Mouse (Mus musculus) MEL (cell line): ENCODE results near the gene Odam. TPM values are rescaled to one million over a fixed set of nuclear protein-coding genes. Genes with fewer than 3 reads are reported as not detected.

Source experiments
- DNase-seq: peaks from one replicate; pipeline ENCODE4 v3.0.0; 2011; ENCODE audit warnings: low read depth, low spot score
- H3K27ac ChIP-seq: 2 replicates; pipeline ENCODE4 v1.5.1; 2012; ENCODE audit warnings: low read depth, mild to moderate bottlenecking, control low read depth, low read length, moderate library complexity; ENCODE audit not compliant: control insufficient read depth
- H3K27me3 ChIP-seq, 2 experiments: fragments of 150-350 bp in 1 of 2; sonication (generic) in 1 of 2; 2 replicates each; pipeline ENCODE4 v1.6.1; 2012; ENCODE audit warnings: low read length in 2 of 2, mild to moderate bottlenecking in 2 of 2, improper control_type of control experiment in 1 of 2, moderate library complexity in 1 of 2; ENCODE audit not compliant: insufficient read depth in 2 of 2, control insufficient read depth in 1 of 2
- H3K36me3 ChIP-seq, 2 experiments: 2 replicates each; pipeline ENCODE4 v1.6.1; 2012 to 2014; ENCODE audit warnings: low read length in 2 of 2, improper control_type of control experiment in 1 of 2, inconsistent platforms in 1 of 2, mild to moderate bottlenecking in 1 of 2; ENCODE audit not compliant: insufficient read depth in 2 of 2, control insufficient read depth in 1 of 2
- H3K4me1 ChIP-seq, 2 experiments: fragments of 150-350 bp in 1 of 2; sonication (generic) in 1 of 2; 2 replicates each; pipeline ENCODE4 v1.6.1; 2012; ENCODE audit warnings: low read length in 2 of 2, improper control_type of control experiment in 1 of 2, mild to moderate bottlenecking in 1 of 2; ENCODE audit not compliant: insufficient read depth in 2 of 2, control insufficient read depth in 1 of 2
- H3K4me3 ChIP-seq, 2 experiments: fragments of 150-350 bp in 1 of 2; sonication (generic) in 1 of 2; 2 replicates each; pipeline ENCODE4 v1.5.1; 2012; ENCODE audit warnings: low read depth in 2 of 2, low read length in 2 of 2, mild to moderate bottlenecking in 2 of 2, moderate library complexity in 2 of 2, control low read depth in 1 of 2, improper control_type of control experiment in 1 of 2; ENCODE audit not compliant: control insufficient read depth in 1 of 2, insufficient read depth in 1 of 2
- H3K79me2 ChIP-seq: 2 replicates; pipeline ENCODE4 v1.6.1; 2012; ENCODE audit warnings: mild to moderate bottlenecking, low read length, moderate library complexity; ENCODE audit not compliant: control insufficient read depth, poor library complexity, insufficient read depth
- H3K9ac ChIP-seq: 2 replicates; pipeline ENCODE4 v1.6.1; 2012; ENCODE audit warnings: low read depth, mild to moderate bottlenecking, control low read depth, low read length, moderate library complexity; ENCODE audit not compliant: control insufficient read depth, poor library complexity, severe bottlenecking
- H3K9me3 ChIP-seq: fragments of 150-350 bp; sonication (generic); replicated peaks from 2 replicates; pipeline ENCODE4 v1.6.1; 2012; ENCODE audit warnings: mild to moderate bottlenecking, low read length, improper control_type of control experiment, moderate library complexity; ENCODE audit not compliant: insufficient read depth
- BHLHE40 ChIP-seq: IDR thresholded peaks from 2 replicates; pipeline ENCODE4 v1.6.1; 2012; ENCODE audit warnings: low read depth, mild to moderate bottlenecking, inconsistent platforms, low read length, improper control_type of control experiment, borderline replicate concordance
- CHD1 ChIP-seq: IDR thresholded peaks from 2 replicates; pipeline ENCODE4 v1.6.1; 2012; ENCODE audit warnings: low read depth, mild to moderate bottlenecking, inconsistent platforms, low read length, improper control_type of control experiment
- CHD2 ChIP-seq: IDR thresholded peaks from 2 replicates; pipeline ENCODE4 v1.6.1; 2011; ENCODE audit warnings: low read length, improper control_type of control experiment
- E2F4 ChIP-seq: IDR thresholded peaks from 2 replicates; pipeline ENCODE4 v1.6.1; 2011; ENCODE audit warnings: low read depth, low read length, improper control_type of control experiment, borderline replicate concordance
- EP300 ChIP-seq, 2 experiments: IDR thresholded peaks; 2 replicates each; pipeline ENCODE4 v1.6.1; 2011; ENCODE audit warnings: improper control_type of control experiment in 2 of 2, low read length in 2 of 2, low read depth in 1 of 2, mild to moderate bottlenecking in 1 of 2
- GABPA ChIP-seq: IDR thresholded peaks from 2 replicates; pipeline ENCODE4 v1.6.1; 2012; ENCODE audit warnings: low read depth, mild to moderate bottlenecking, inconsistent platforms, low read length, improper control_type of control experiment, moderate library complexity
- GATA1 ChIP-seq: IDR thresholded peaks from 2 replicates; pipeline ENCODE4 v1.6.1; 2011; ENCODE audit warnings: low read depth, low read length, improper control_type of control experiment
- JUND ChIP-seq: IDR thresholded peaks from 2 replicates; pipeline ENCODE4 v1.6.1; 2011; ENCODE audit warnings: low read depth, mild to moderate bottlenecking, improper control_type of control experiment, low read length
- KAT2A ChIP-seq: conservative IDR thresholded peaks from 2 replicates; pipeline ENCODE4 v1.6.1; 2012; ENCODE audit warnings: low read depth, low read length, improper control_type of control experiment, inconsistent platforms
- MAFK ChIP-seq: IDR thresholded peaks from 2 replicates; pipeline ENCODE4 v1.6.1; 2011; ENCODE audit warnings: low read depth, mild to moderate bottlenecking, low read length, improper control_type of control experiment, borderline replicate concordance
- MAZ ChIP-seq: IDR thresholded peaks from 2 replicates; pipeline ENCODE4 v1.6.1; 2012; ENCODE audit warnings: low read depth, mild to moderate bottlenecking, inconsistent platforms, low read length, improper control_type of control experiment
- MXI1 ChIP-seq: IDR thresholded peaks from 2 replicates; pipeline ENCODE4 v1.6.1; 2011; ENCODE audit warnings: mild to moderate bottlenecking, low read depth, low read length, improper control_type of control experiment
- NRF1 ChIP-seq: IDR thresholded peaks from 2 replicates; pipeline ENCODE4 v1.6.1; 2014; ENCODE audit warnings: low read depth, mild to moderate bottlenecking, inconsistent platforms, low read length, improper control_type of control experiment, moderate library complexity; ENCODE audit not compliant: poor library complexity, insufficient read depth, severe bottlenecking
- POLR2A ChIP-seq, 2 experiments: IDR thresholded peaks; 2 replicates each; pipeline ENCODE4 v1.6.1; 2011 to 2012; ENCODE audit warnings: low read length in 2 of 2, mild to moderate bottlenecking in 2 of 2, control low read depth in 1 of 2, improper control_type of control experiment in 1 of 2, low read depth in 1 of 2, moderate library complexity in 1 of 2; ENCODE audit not compliant: control insufficient read depth in 1 of 2, insufficient read depth in 1 of 2, poor library complexity in 1 of 2
- POLR2AphosphoS2 ChIP-seq: IDR thresholded peaks from 2 replicates; pipeline ENCODE4 v1.6.1; 2011; ENCODE audit warnings: low read length, improper control_type of control experiment
- POLR2AphosphoS5 ChIP-seq: IDR thresholded peaks from 2 replicates; pipeline ENCODE4 v1.6.1; 2012; ENCODE audit warnings: low read depth, borderline replicate concordance, mild to moderate bottlenecking, inconsistent platforms, low read length, moderate library complexity, mixed read lengths
- RAD21 ChIP-seq: IDR thresholded peaks from 2 replicates; pipeline ENCODE4 v1.6.1; 2011; ENCODE audit warnings: mild to moderate bottlenecking, low read depth, low read length, improper control_type of control experiment
- RCOR1 ChIP-seq: IDR thresholded peaks from 2 replicates; pipeline ENCODE4 v1.6.1; 2012; ENCODE audit warnings: low read depth, mild to moderate bottlenecking, inconsistent platforms, low read length, improper control_type of control experiment
- SMC3 ChIP-seq: IDR thresholded peaks from 2 replicates; pipeline ENCODE4 v1.6.1; 2011; ENCODE audit warnings: low read depth, low read length, improper control_type of control experiment
- TAL1 ChIP-seq: IDR thresholded peaks from 2 replicates; pipeline ENCODE4 v1.6.1; 2012; ENCODE audit warnings: mild to moderate bottlenecking, inconsistent platforms, low read length, moderate library complexity, mixed read lengths
- TBP ChIP-seq: IDR thresholded peaks from 2 replicates; pipeline ENCODE4 v1.8.0; 2011; ENCODE audit warnings: low read depth, low read length, improper control_type of control experiment
- TCF12 ChIP-seq: IDR thresholded peaks from 2 replicates; pipeline ENCODE4 v1.6.1; 2014; ENCODE audit warnings: low read depth, mild to moderate bottlenecking, inconsistent platforms, low read length, improper control_type of control experiment, moderate library complexity
- UBTF ChIP-seq: IDR thresholded peaks from 2 replicates; pipeline ENCODE4 v1.6.1; 2012; ENCODE audit warnings: low read depth, mild to moderate bottlenecking, inconsistent platforms, low read length, improper control_type of control experiment, moderate library complexity, borderline replicate concordance; ENCODE audit not compliant: insufficient read depth
- USF1 ChIP-seq: IDR thresholded peaks from 2 replicates; pipeline ENCODE4 v1.6.1; 2014; ENCODE audit warnings: low read depth, mild to moderate bottlenecking, inconsistent platforms, low read length, improper control_type of control experiment, moderate library complexity
- USF2 ChIP-seq, 2 experiments: IDR thresholded peaks; 2 replicates each; pipeline ENCODE4 v1.6.1; 2011 to 2012; ENCODE audit warnings: improper control_type of control experiment in 2 of 2, low read length in 2 of 2, borderline replicate concordance in 1 of 2, inconsistent platforms in 1 of 2, low read depth in 1 of 2, mild to moderate bottlenecking in 1 of 2; ENCODE audit not compliant: insufficient read depth in 1 of 2
- ZKSCAN1 ChIP-seq: IDR thresholded peaks from 2 replicates; pipeline ENCODE4 v1.6.1; 2012; ENCODE audit warnings: low read depth, mild to moderate bottlenecking, inconsistent platforms, low read length, improper control_type of control experiment, moderate library complexity
- ZMIZ1 ChIP-seq: IDR thresholded peaks from 2 replicates; pipeline ENCODE4 v1.6.1; 2012; ENCODE audit warnings: low read depth, mild to moderate bottlenecking, inconsistent platforms, low read length, improper control_type of control experiment, moderate library complexity
- ZNF384 ChIP-seq: IDR thresholded peaks from 2 replicates; pipeline ENCODE4 v1.6.1; 2012; ENCODE audit warnings: low read depth, mild to moderate bottlenecking, inconsistent platforms, low read length, improper control_type of control experiment
- polyA plus RNA-seq, 2 experiments: library from polyadenylated mRNA; stranded (reverse) in 1 of 2; unstranded in 1 of 2; fragments of >175 nt in 1 of 2; fragments of >200 nt in 1 of 2; gene quantifications; 2 replicates each; pipeline versions ENCODE4 v1.2.1 to v1.2.4; 2012; ENCODE audit warnings: low replicate concordance in 2 of 2, low read depth in 1 of 2; ENCODE audit not compliant: insufficient read length in 2 of 2, insufficient read depth in 1 of 2, missing spikeins in 1 of 2
- total RNA-seq: library from RNA; depleted of rRNA; stranded (reverse); fragments of 300-350 nt; gene quantifications from 2 replicates; pipeline ENCODE4 v1.2.3, GENCODE M21; 2012; rRNA removed

Gene Odam
- not detected in 2 replicates for total RNA-seq
- not detected for polyA plus RNA-seq

- no peak within 1 kb of the TSS for H3K9ac ChIP-seq
- TF ChIP-seq GATA1 (no peak), POLR2AphosphoS5 (no peak), ZNF384 (no peak), TBP (no peak), RAD21 (no peak), E2F4 (no peak), POLR2A (IDR thresholded peaks at IDR 0.05; ENCODE audit: control insufficient read depth in 1 of 2, insufficient read depth in 1 of 2, low read depth in 1 of 2, low read length in 2 of 2, poor library complexity in 1 of 2) (no peak), MAFK (no peak), TCF12 (no peak), RCOR1 (no peak), EP300 (IDR thresholded peaks at IDR 0.05; ENCODE audit: low read depth in 1 of 2, low read length in 2 of 2) (no peak), GABPA (no peak), TAL1 (no peak), NRF1 (no peak), MXI1 (no peak), USF1 (no peak), SMC3 (no peak), KAT2A (no peak), ZMIZ1 (no peak), POLR2AphosphoS2 (no peak)
- TF ChIP-seq, all 39 proteins: peak for 0
- Histone ChIP-seq H3K4me1 (no peaks in the 10 kb centered on the region), H3K27ac (no peak within 1 kb of the TSS), H3K36me3 (no peaks in the 10 kb centered on the region), H3K27me3 (no peaks in the 10 kb centered on the region), H3K4me3 (no peak within 1 kb of the TSS), H3K79me2 (no peaks in the 10 kb centered on the region), H3K9me3 (no peaks in the 10 kb centered on the region)
- no peak for DNase-seq
Observed at GRCm38 (mm10) chr5:87884729-87885128, at the start of gene Odam. Odam (plus strand) TSS chr5:87885029.

GRCm38 (mm10) chr5:87855136-87855716 lies 29.6 kb upstream of the Odam start:
- H3K36me3 ChIP-seq: no peaks in the 10 kb centered on the region
- H3K27ac ChIP-seq: no peak overlapping the region
- DNase-seq: no peak
- H3K79me2 ChIP-seq: no peaks in the 10 kb centered on the region
- no peaks in the 10 kb centered on the region for H3K9me3 ChIP-seq
- no peaks in the 10 kb centered on the region for H3K4me1 ChIP-seq
- no peak overlapping the region for H3K9ac ChIP-seq
- TF ChIP-seq CHD1: no peak
- TF ChIP-seq MAZ: no peak
- no peak for TF ChIP-seq TBP
- no peak for TF ChIP-seq RAD21
- TF ChIP-seq ZKSCAN1: no peak
- TF ChIP-seq RCOR1: no peak
- no peak for TF ChIP-seq BHLHE40
- no peak for TF ChIP-seq USF2 (IDR thresholded peaks at IDR 0.05; ENCODE audit: borderline replicate concordance in 1 of 2, insufficient read depth in 1 of 2, low read depth in 1 of 2, low read length in 2 of 2)
- no peak for TF ChIP-seq CHD2
- TF ChIP-seq UBTF: no peak
- TF ChIP-seq JUND: no peak
- TF ChIP-seq ZMIZ1: no peak
- no peak for TF ChIP-seq MAFK
- TF ChIP-seq, all 39 proteins: peak for 0
- H3K27me3 ChIP-seq: no peaks in the 10 kb centered on the region
- H3K4me3 ChIP-seq: no peak overlapping the region
